Mouse (Mus musculus): ENCODE data around the gene Src. TPM values are rescaled to one million over a fixed set of nuclear protein-coding genes. Genes with fewer than 3 reads are reported as not detected.

Src gene
- polyA plus RNA-seq, 1 experiment: 15.4 TPM

- H3K4me3 ChIP-seq (replicated peaks; ENCODE audit: control insufficient read depth, low read depth, low read length): no peak overlapping the region
- TF ChIP-seq POLR2A (IDR thresholded peaks at IDR 0.05; ENCODE audit: borderline replicate concordance, control insufficient read depth, low read depth, low read length): peak; percentile 44; the same call in 1 of the 2 replicates
- peak; percentile 98 for TF ChIP-seq CTCF (IDR thresholded peaks at IDR 0.05; ENCODE audit: control insufficient read depth, insufficient read depth, low read length)
- peaks cover 2% of the 10 kb centered on the region for H3K4me1 ChIP-seq (ENCODE audit: control insufficient read depth, insufficient read depth, low read length)
- 4% methylated on average over 56 of the region's 56 CpGs for WGBS
- no peak overlapping the region for H3K27ac ChIP-seq (ENCODE audit: control insufficient read depth, insufficient read depth, low read depth, low read length, poor library complexity)
These were observed 39.0 kb downstream of the Src start for GRCm38 (mm10) chr2:157457100-157457806.

- no peak for TF ChIP-seq POLR2A (IDR thresholded peaks at IDR 0.05; ENCODE audit: borderline replicate concordance, control insufficient read depth, low read depth, low read length)
- TF ChIP-seq CTCF (IDR thresholded peaks at IDR 0.05; ENCODE audit: control insufficient read depth, insufficient read depth, low read length): peak; percentile 83
- 18% methylated on average over 14 of the region's 14 CpGs for WGBS
- H3K4me1 ChIP-seq (ENCODE audit: control insufficient read depth, insufficient read depth, low read length): peaks cover 2% of the 10 kb centered on the region
- no peak overlapping the region for H3K4me3 ChIP-seq (replicated peaks; ENCODE audit: control insufficient read depth, low read depth, low read length)
- no peak overlapping the region for H3K27ac ChIP-seq (ENCODE audit: control insufficient read depth, insufficient read depth, low read depth, low read length, poor library complexity)
These were observed 40.2 kb downstream of the Src start for GRCm38 (mm10) chr2:157458472-157458871.

GRCm38 (mm10) chr2:157459736-157460135 lies 41.5 kb downstream of the Src start:
- TF ChIP-seq POLR2A (IDR thresholded peaks at IDR 0.05; ENCODE audit: borderline replicate concordance, control insufficient read depth, low read depth, low read length): no peak
- no peak for TF ChIP-seq CTCF (IDR thresholded peaks at IDR 0.05; ENCODE audit: control insufficient read depth, insufficient read depth, low read length)
- Histone ChIP-seq H3K27ac (ENCODE audit: control insufficient read depth, insufficient read depth, low read depth, low read length, poor library complexity) (no peak overlapping the region), H3K4me1 (ENCODE audit: control insufficient read depth, insufficient read depth, low read length) (peaks cover 2% of the 10 kb centered on the region), H3K4me3 (replicated peaks; ENCODE audit: control insufficient read depth, low read depth, low read length) (no peak overlapping the region)
- 75% methylated on average over 5 of the region's 5 CpGs for WGBS

- TF ChIP-seq POLR2A (IDR thresholded peaks at IDR 0.05; ENCODE audit: borderline replicate concordance, control insufficient read depth, low read depth, low read length) (no peak), CTCF (IDR thresholded peaks at IDR 0.05; ENCODE audit: control insufficient read depth, insufficient read depth, low read length) (no peak)
- no peak overlapping the region for H3K27ac ChIP-seq (ENCODE audit: control insufficient read depth, insufficient read depth, low read depth, low read length, poor library complexity)
- WGBS: 73% methylated on average over 20 of the region's 20 CpGs
- H3K4me1 ChIP-seq (ENCODE audit: control insufficient read depth, insufficient read depth, low read length): no peaks in the 10 kb centered on the region
- no peak overlapping the region for H3K4me3 ChIP-seq (replicated peaks; ENCODE audit: control insufficient read depth, low read depth, low read length)
These were observed 44.8 kb downstream of the Src start for GRCm38 (mm10) chr2:157462776-157463710.

- WGBS: 83% methylated on average over 16 of the region's 16 CpGs
- TF ChIP-seq CTCF (IDR thresholded peaks at IDR 0.05; ENCODE audit: control insufficient read depth, insufficient read depth, low read length) (no peak), POLR2A (IDR thresholded peaks at IDR 0.05; ENCODE audit: borderline replicate concordance, control insufficient read depth, low read depth, low read length) (no peak)
- Histone ChIP-seq H3K4me1 (ENCODE audit: control insufficient read depth, insufficient read depth, low read length) (no peaks in the 10 kb centered on the region), H3K4me3 (replicated peaks; ENCODE audit: control insufficient read depth, low read depth, low read length) (no peak overlapping the region), H3K27ac (ENCODE audit: control insufficient read depth, insufficient read depth, low read depth, low read length, poor library complexity) (no peak overlapping the region)
These were observed 45.9 kb downstream of the Src start for GRCm38 (mm10) chr2:157463887-157464745.

GRCm38 (mm10) chr2:157464746-157465126 lies 46.5 kb downstream of the Src start:
- H3K4me3 ChIP-seq (replicated peaks; ENCODE audit: control insufficient read depth, low read depth, low read length): no peak overlapping the region
- no peaks in the 10 kb centered on the region for H3K4me1 ChIP-seq (ENCODE audit: control insufficient read depth, insufficient read depth, low read length)
- TF ChIP-seq POLR2A (IDR thresholded peaks at IDR 0.05; ENCODE audit: borderline replicate concordance, control insufficient read depth, low read depth, low read length) (no peak), CTCF (IDR thresholded peaks at IDR 0.05; ENCODE audit: control insufficient read depth, insufficient read depth, low read length) (no peak)
- no peak overlapping the region for H3K27ac ChIP-seq (ENCODE audit: control insufficient read depth, insufficient read depth, low read depth, low read length, poor library complexity)
- WGBS: 78% methylated on average over 12 of the region's 12 CpGs

GRCm38 (mm10) chr2:157466836-157467235 lies 48.6 kb downstream of the Src start:
- no peak overlapping the region for H3K27ac ChIP-seq (ENCODE audit: control insufficient read depth, insufficient read depth, low read depth, low read length, poor library complexity)
- H3K4me3 ChIP-seq (replicated peaks; ENCODE audit: control insufficient read depth, low read depth, low read length): no peak overlapping the region
- TF ChIP-seq POLR2A (IDR thresholded peaks at IDR 0.05; ENCODE audit: borderline replicate concordance, control insufficient read depth, low read depth, low read length): no peak
- TF ChIP-seq CTCF (IDR thresholded peaks at IDR 0.05; ENCODE audit: control insufficient read depth, insufficient read depth, low read length): no peak
- WGBS: 80% methylated on average over 7 of the region's 7 CpGs
- no peaks in the 10 kb centered on the region for H3K4me1 ChIP-seq (ENCODE audit: control insufficient read depth, insufficient read depth, low read length)

All from bone marrow, adult 2 months (tissue).